In the genomic region with DNA sequence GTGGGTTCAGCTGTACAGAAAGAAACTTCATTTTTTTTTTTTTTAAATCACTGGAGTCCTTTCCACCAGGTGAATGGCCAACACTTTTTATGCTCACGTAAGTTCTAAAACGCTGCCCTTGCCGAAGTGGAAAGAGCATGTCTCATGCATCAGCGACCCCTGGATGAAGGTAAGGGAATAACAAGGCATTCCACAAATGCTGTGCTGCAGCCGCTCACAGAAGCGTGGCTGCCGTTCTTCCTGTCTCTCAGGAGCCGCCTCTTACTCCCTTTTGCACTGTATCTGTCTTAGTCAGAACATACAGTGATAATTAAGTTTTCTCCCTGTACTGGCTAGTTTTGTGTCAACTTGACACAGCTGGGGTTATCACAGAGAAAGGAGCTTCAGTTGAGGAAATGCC, we compare ENCODE assay signal across 8 mouse cellular contexts. TPM values are rescaled to one million over a fixed set of nuclear protein-coding genes. Genes with fewer than 3 reads are reported as not detected.
A peak's percentile ranks its signal among the peaks of the same experiment; 100 is the strongest.
DNase-seq lines count a peak whose midpoint lies in the region; ATAC-seq and TF ChIP-seq lines count a peak whose summit lies in the region.

No protein-coding gene starts in this region.

- H3K4me1 ChIP-seq in thymus, adult 2 months (replicated peaks; ENCODE audit: control insufficient read depth, insufficient read depth, low read length): no peaks in the 10 kb centered on the region
- no peaks in the 10 kb centered on the region for H3K4me1 ChIP-seq in kidney, adult 2 months (ENCODE audit: control insufficient read depth, insufficient read depth, low read length)

- DNase-seq in CD4-positive, CD25-positive, alpha-beta regulatory T cell, adult 2 months (ENCODE audit: low read depth, low spot score): peak; percentile 5
- DNase-seq in thymus, adult 2 months: peak; percentile 11
- DNase-seq in thymus, postnatal 14 days: no peak
- DNase-seq in kidney, adult 2 months: peak; percentile 62
- DNase-seq in mesoderm, embryonic 11.5 days (ENCODE audit: low read depth, low spot score): peak; percentile 51
- DNase-seq in ovary, postnatal 10 days (ENCODE audit: low spot score): no peak
- no peak for DNase-seq in urinary bladder, adult 2 months (ENCODE audit: low spot score)

- no peak for ATAC-seq in CD4-positive, CD25-positive, alpha-beta regulatory T cell, adult 4 months

- H3K36me3 ChIP-seq in thymus, adult 2 months (ENCODE audit: control insufficient read depth, insufficient read depth, low read length): no peaks in the 10 kb centered on the region
- H3K36me3 ChIP-seq in kidney, adult 2 months (ENCODE audit: control insufficient read depth, insufficient read depth, low read length): no peaks in the 10 kb centered on the region

- TF ChIP-seq CTCF in thymus, adult 2 months (IDR thresholded peaks at IDR 0.05; ENCODE audit: borderline replicate concordance, control insufficient read depth, extremely low read depth, insufficient read depth, low read length, poor library complexity): no peak
- peak; percentile 89 for TF ChIP-seq CTCF in kidney, adult 2 months (conservative IDR thresholded peaks at IDR 0.05; ENCODE audit: insufficient read depth, insufficient read length, low read depth, low read length)

- TF ChIP-seq POLR2A in thymus, adult 2 months (IDR thresholded peaks at IDR 0.05; ENCODE audit: control insufficient read depth, extremely low read depth, insufficient read depth, low read length, poor library complexity): no peak
- TF ChIP-seq POLR2A in kidney, adult 2 months (IDR thresholded peaks at IDR 0.05; ENCODE audit: low read depth, low read length): no peak

- no peak overlapping the region for H3K4me3 ChIP-seq in thymus, adult 2 months (ENCODE audit: control insufficient read depth, insufficient read depth, low read length)
- no peak overlapping the region for H3K4me3 ChIP-seq in kidney, adult 2 months (ENCODE audit: insufficient read depth, low read depth, low read length)

- H3K27me3 ChIP-seq in thymus, adult 2 months (ENCODE audit: control insufficient read depth, insufficient read depth, low read length): no peaks in the 10 kb centered on the region
- no peaks in the 10 kb centered on the region for H3K27me3 ChIP-seq in kidney, adult 2 months (replicated peaks; ENCODE audit: control insufficient read depth, insufficient read depth, low read length)

- WGBS in thymus, adult 2 months: 3% methylated on average over 8 of the region's 8 CpGs
- under 1% methylated on average over 8 of the region's 8 CpGs for WGBS in kidney, adult 2 months

- H3K27ac ChIP-seq in thymus, adult 2 months (ENCODE audit: control insufficient read depth, insufficient read depth, low read length): no peak overlapping the region
- no peak overlapping the region for H3K27ac ChIP-seq in kidney, adult 2 months (ENCODE audit: insufficient read depth, low read depth, low read length)

RNA-seq across cellular contexts. Expression of gene Fermt1, which starts 6.5 kb away (rescaled TPM):
- under 1 TPM in 1 of 2 experiments, not detected in 1; 0.22 TPM for polyA plus RNA-seq in CD4-positive, CD25-positive, alpha-beta regulatory T cell, adult 4 months (2017; shearing (Covaris generic))
- polyA plus RNA-seq in thymus, adult 2 months (2012; rRNA removed): 4.0 and 4.2 TPM in 2 replicates
- polyA plus RNA-seq in kidney, adult 2 months (2012; rRNA removed): 13.7 and 17.6 TPM in 2 replicates
- 8.3 and 9.1 TPM in 2 replicates for polyA plus RNA-seq in urinary bladder, adult 2 months (2012; rRNA removed)

Comparison
In these comparisons a context has a peak if more than half of its experiments do, and no peak if none do; other contexts are left out.
1. DNase-seq: peak in CD4-positive, CD25-positive, alpha-beta regulatory T cell, adult 2 months (single experiment), thymus, adult 2 months (single experiment), kidney, adult 2 months (single experiment) and mesoderm, embryonic 11.5 days (single experiment); none in thymus, postnatal 14 days (single experiment), ovary, postnatal 10 days (single experiment) and urinary bladder, adult 2 months (single experiment).